Mouse (Mus musculus) liver, embryonic 14.5 days (tissue): ENCODE measurements around the gene Slc6a18. TPM values are rescaled to one million over a fixed set of nuclear protein-coding genes. Genes with fewer than 3 reads are reported as not detected.
"Not testable (repeated sequence)": the region's sequence is repeated elsewhere in the genome, so short reads cannot be mapped to it uniquely, and the experiment has no call there.

ENCODE experiments used
- ATAC-seq: fragments of 200-750 bp; cut with Nextera tagmentation; 2 replicates; pipeline ENCODE4 v1.8.0; 2017; ENCODE audit warnings: moderate number of reproducible peaks, mild to moderate bottlenecking, moderate library complexity; ENCODE audit not compliant: insufficient read depth
- DNase-seq, 3 experiments: peaks; one replicate each; pipeline ENCODE4 v3.0.0-alpha.2; 2012 to 2013; ENCODE audit warnings: low read depth in 3 of 3, low spot score in 3 of 3
- H3K27ac ChIP-seq: fragments of 300-500 bp; sonication (generic); 2 replicates; pipeline ENCODE4 v1.5.1; 2014; ENCODE audit warnings: moderate library complexity, mild to moderate bottlenecking, control low read depth, inconsistent platforms
- H3K27me3 ChIP-seq: fragments of 300-500 bp; sonication (generic); 2 replicates; pipeline ENCODE4 v1.6.1; 2014; ENCODE audit warnings: mild to moderate bottlenecking, low read length, moderate library complexity; ENCODE audit not compliant: control insufficient read depth, insufficient read depth
- H3K36me3 ChIP-seq: fragments of 300-500 bp; sonication (generic); replicated peaks from 2 replicates; pipeline ENCODE4 v1.6.1; 2014; ENCODE audit warnings: low read depth; ENCODE audit not compliant: control insufficient read depth, insufficient read depth
- H3K4me1 ChIP-seq, 2 experiments: fragments of 200-500 bp in 1 of 2; fragments of 300-500 bp in 1 of 2; sonication (generic) in 1 of 2; replicated peaks; 2 replicates each; pipeline ENCODE4 v1.6.1; 2012 to 2014; ENCODE audit warnings: antibody characterized with exemption in 1 of 2, inconsistent platforms in 1 of 2, low read length in 1 of 2; ENCODE audit not compliant: control insufficient read depth in 2 of 2, insufficient read depth in 2 of 2
- H3K4me2 ChIP-seq: fragments of 300-500 bp; sonication (generic); 2 replicates; pipeline ENCODE4 v1.6.1; 2014; ENCODE audit warnings: low read depth, mild to moderate bottlenecking, control low read depth, moderate library complexity
- H3K4me3 ChIP-seq, 2 experiments: fragments of 200-500 bp in 1 of 2; fragments of 300-500 bp in 1 of 2; sonication (generic) in 1 of 2; 2 replicates each; pipeline ENCODE4 v1.5.1; 2012 to 2014; ENCODE audit warnings: low read depth in 2 of 2, low read length in 2 of 2, mild to moderate bottlenecking in 2 of 2, control low read depth in 1 of 2, inconsistent platforms in 1 of 2, moderate library complexity in 1 of 2; ENCODE audit not compliant: insufficient read depth in 1 of 2
- H3K9ac ChIP-seq: fragments of 300-500 bp; sonication (generic); replicated peaks from 2 replicates; pipeline ENCODE4 v1.6.1; 2014; ENCODE audit warnings: mild to moderate bottlenecking, control low read depth, moderate library complexity
- H3K9me3 ChIP-seq: fragments of 300-500 bp; sonication (generic); 2 replicates; pipeline ENCODE4 v1.6.1; 2016; ENCODE audit warnings: low read length, mixed read lengths; ENCODE audit not compliant: control insufficient read depth
- CTCF ChIP-seq: IDR thresholded peaks from 2 replicates; pipeline ENCODE4 v1.5.1; 2016; ENCODE audit warnings: antibody characterized with exemption, low read depth, control low read depth
- EP300 ChIP-seq: IDR thresholded peaks from 2 replicates; pipeline ENCODE4 v1.6.1; 2016; ENCODE audit warnings: antibody characterized with exemption, low read depth
- WGBS: fragments of 180-500 bp; shearing (Covaris S2); extraction: QIAGEN DNeasy Blood & Tissue Kit; methylation state at CpG from one replicate; pipeline ENCODE4 v1.1.7; 2014; ENCODE audit not compliant: insufficient replicate concordance; 5-methylcytosine and 5-hydroxymethylcytosine counted together
- polyA plus RNA-seq, 2 experiments: library from polyadenylated mRNA; depleted of rRNA in 1 of 2; stranded (reverse) in 1 of 2; unstranded in 1 of 2; fragments of >200 nt; fragmentation: Nextera tagmentation in 1 of 2; extraction: Ambion mirVana in 1 of 2; gene quantifications; 2 replicates each; pipeline versions ENCODE4 v1.2.1 to v1.2.3; 2012 to 2014

Gene Slc6a18
- polyA plus RNA-seq, 2 experiments: not detected

DNA sequence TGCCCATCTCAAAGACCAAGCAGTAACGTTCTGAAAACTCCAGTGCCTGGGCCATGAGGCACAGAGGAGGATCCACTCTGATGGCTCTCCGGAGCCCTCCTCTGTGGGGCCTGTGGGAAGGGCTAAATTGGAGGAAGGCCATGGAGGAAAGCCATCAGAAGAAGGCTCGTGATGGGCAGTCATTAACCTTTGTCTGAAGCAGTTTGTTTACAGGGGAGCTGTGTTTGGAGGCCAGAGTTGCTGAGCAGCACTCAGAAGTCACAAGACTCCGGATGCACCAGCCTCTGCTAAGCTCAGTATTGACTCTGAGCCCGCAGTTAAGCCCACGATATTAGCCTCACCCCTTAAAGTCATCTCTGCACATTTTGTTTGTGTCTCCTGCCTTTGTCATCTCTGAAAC lies 31.7 kb upstream of the Slc6a18 start:
- ATAC-seq: no peak
- no peak overlapping the region for H3K9ac ChIP-seq
- H3K4me3 ChIP-seq: no peak overlapping the region
- peaks cover 0 to 2% of the 10 kb centered on the region in 2 experiments; a peak in 1 of 4 replicates for H3K4me1 ChIP-seq
- H3K36me3 ChIP-seq: no peaks in the 10 kb centered on the region
- H3K4me2 ChIP-seq: no peak overlapping the region
- H3K27me3 ChIP-seq: no peaks in the 10 kb centered on the region
- TF ChIP-seq CTCF (no peak), EP300 (no peak)
- H3K27ac ChIP-seq: no peak overlapping the region
- no peaks in the 10 kb centered on the region for H3K9me3 ChIP-seq
- no peak for DNase-seq
- WGBS: 42% methylated on average over 6 of the region's 6 CpGs

DNA sequence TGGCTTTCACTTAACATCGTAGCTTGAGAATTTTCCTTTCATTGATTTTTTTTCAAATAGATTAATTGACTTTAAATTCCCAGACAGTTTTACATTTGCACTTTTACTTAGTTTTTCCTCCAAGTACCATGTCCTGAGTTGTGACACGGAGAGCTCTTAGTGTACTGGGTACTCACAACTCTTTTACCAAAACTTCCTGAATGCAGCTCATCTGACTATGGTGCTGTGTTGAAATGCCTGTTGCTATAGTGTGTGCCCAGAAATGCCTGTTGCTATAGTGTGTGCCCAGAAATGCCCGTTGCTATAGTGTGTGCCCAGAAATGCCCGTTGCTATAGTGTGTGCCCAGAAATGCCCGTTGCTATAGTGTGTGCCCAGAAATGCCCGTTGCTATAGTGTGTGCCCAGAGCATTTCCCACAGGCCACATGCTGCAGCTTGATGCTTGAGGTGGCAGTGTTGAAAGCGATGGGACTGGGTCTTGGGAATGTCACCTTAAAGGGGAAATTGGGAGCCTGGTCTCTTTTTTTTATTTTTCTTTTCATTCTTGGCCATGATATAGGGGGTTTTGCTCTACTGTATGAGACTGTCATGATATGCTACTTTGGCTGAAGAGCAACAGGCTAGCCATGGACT lies 27.0 kb upstream of the Slc6a18 start, which contains the start of gene Slc6a19:
TSS of gene Slc6a19 (minus strand) at position 172 of the 632 bp plus-strand sequence.
- no peak for ATAC-seq
- no peaks in the 10 kb centered on the region for H3K9me3 ChIP-seq
- H3K27ac ChIP-seq: no peak within 1 kb of the TSS
- TF ChIP-seq CTCF: no peak
- TF ChIP-seq EP300: no peak
- H3K4me3 ChIP-seq: no peak within 1 kb of the TSS
- no peak within 1 kb of the TSS for H3K4me2 ChIP-seq
- no peaks in the 10 kb centered on the region for H3K36me3 ChIP-seq
- H3K9ac ChIP-seq: no peak within 1 kb of the TSS
- no peak for DNase-seq
- H3K4me1 ChIP-seq: no peaks in the 10 kb centered on the region
- 66% methylated on average over 7 of the region's 7 CpGs for WGBS
- H3K27me3 ChIP-seq: no peaks in the 10 kb centered on the region

DNA sequence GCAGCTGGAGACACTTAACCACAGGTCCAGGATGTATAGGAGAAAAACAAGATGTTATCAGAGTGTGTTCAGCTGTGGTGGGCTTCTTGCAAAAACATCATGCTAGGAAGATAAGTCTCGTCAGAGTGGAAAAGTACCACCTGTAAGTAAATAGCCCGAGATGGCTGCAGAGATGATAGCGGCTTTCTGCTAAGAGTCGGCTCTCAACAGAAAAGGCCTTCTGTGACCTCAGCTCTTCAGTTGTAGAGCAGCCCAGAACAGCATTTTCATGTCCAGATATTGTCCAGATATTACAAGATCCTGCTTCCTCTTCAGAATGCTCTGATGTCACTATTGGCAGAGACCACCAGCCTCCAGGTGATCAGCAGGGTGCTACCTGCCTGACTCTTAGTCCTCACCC lies 25.7 kb upstream of the Slc6a18 start:
- not testable (repeated sequence) for H3K27ac ChIP-seq, H3K4me2 ChIP-seq, H3K4me1 ChIP-seq, DNase-seq, ATAC-seq, H3K36me3 ChIP-seq, H3K27me3 ChIP-seq, H3K4me3 ChIP-seq, H3K9ac ChIP-seq, H3K9me3 ChIP-seq
- 26% methylated on average over 4 of the region's 4 CpGs for WGBS

DNA sequence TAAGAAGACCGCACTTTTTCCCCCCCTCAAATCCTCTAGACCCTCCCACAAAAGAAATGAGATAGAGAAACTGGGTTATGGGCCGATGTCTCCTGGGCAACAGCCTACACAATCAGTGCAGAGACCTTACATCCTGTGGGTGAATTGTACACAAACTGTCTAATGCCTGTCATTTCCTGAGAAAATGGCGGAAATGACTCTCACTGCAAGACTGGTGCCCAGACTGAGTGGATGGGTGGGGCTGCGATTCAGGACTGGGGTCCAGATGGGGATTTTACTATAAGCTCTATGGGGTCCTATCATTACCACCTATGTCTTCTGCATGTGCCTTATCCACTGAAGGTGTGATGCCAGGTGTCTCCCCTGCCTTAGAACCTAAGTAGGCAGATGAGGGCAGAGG lies 25.0 kb upstream of the Slc6a18 start:
- 36% methylated on average over 4 of the region's 4 CpGs for WGBS
- DNase-seq: no peak
- H3K4me2 ChIP-seq: no peak overlapping the region
- H3K36me3 ChIP-seq: no peaks in the 10 kb centered on the region
- H3K27me3 ChIP-seq: no peaks in the 10 kb centered on the region
- H3K9me3 ChIP-seq: no peaks in the 10 kb centered on the region
- no peak for ATAC-seq
- no peak overlapping the region for H3K27ac ChIP-seq
- no peaks in the 10 kb centered on the region for H3K4me1 ChIP-seq
- no peak overlapping the region for H3K4me3 ChIP-seq
- no peak overlapping the region for H3K9ac ChIP-seq
- TF ChIP-seq EP300 (no peak), CTCF (no peak)

DNA sequence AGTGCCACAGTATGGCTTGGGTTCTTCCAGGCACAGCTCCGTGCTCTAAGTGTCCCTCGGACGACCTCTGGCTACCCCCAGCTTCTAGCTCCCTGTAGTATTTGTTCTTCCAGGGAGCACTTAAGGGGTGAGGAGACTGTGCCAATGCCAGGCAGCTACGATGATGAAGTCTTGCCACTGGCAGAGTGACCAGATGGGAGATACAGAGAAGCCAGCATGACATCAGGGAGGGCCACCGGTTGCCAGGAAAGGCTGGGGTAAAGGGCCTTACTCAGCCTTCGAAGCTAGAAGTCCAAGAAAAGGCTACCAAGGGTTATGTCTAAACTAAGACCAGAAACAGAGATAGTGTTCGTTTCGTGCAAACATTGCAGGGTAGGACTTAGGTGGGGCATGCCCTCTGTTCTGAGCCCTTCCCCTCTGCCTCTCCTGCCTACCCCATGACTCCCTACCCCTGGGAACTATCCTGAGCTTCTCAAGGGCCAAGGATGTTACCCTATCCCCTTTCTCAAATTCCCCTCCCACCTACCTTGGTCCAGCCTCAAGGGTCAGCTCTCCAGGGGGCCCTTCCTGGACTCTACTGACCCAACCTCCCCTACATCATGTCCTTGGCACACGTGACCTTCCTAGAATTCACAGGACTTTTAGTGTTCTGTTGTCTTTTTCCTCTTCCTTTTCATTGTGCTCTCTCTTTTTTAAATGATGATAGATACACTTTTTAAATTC lies 23.5 kb upstream of the Slc6a18 start:
- no peak overlapping the region for H3K27ac ChIP-seq
- TF ChIP-seq EP300 (no peak), CTCF (no peak)
- no peaks in the 10 kb centered on the region for H3K36me3 ChIP-seq
- DNase-seq (no peak), ATAC-seq (no peak)
- no peak overlapping the region for H3K4me2 ChIP-seq
- 62% methylated on average over 9 of the region's 9 CpGs for WGBS
- H3K27me3 ChIP-seq: no peaks in the 10 kb centered on the region
- H3K9me3 ChIP-seq: no peaks in the 10 kb centered on the region
- H3K4me3 ChIP-seq: no peak overlapping the region
- peaks cover 0 to 5% of the 10 kb centered on the region in 2 experiments; a peak in 2 of 4 replicates for H3K4me1 ChIP-seq
- H3K9ac ChIP-seq: no peak overlapping the region
